Mouse (Mus musculus) thymus, adult 2 months (tissue): ENCODE results near the gene Mapkapk2. TPM values are rescaled to one million over a fixed set of nuclear protein-coding genes. Genes with fewer than 3 reads are reported as not detected.
"Not testable (repeated sequence)": the region's sequence is repeated elsewhere in the genome, so short reads cannot be mapped to it uniquely, and the experiment has no call there.

Source experiments
- DNase-seq: peaks from one replicate; pipeline ENCODE4 v3.0.0; 2021
- H3K27ac ChIP-seq: fragments of 200-500 bp; 2 replicates; pipeline ENCODE4 v1.5.1; 2012; ENCODE audit warnings: low read length, control low read depth; ENCODE audit not compliant: control insufficient read depth, insufficient read depth
- H3K27me3 ChIP-seq: fragments of 200-500 bp; 2 replicates; pipeline ENCODE4 v1.6.1; 2012; ENCODE audit warnings: mild to moderate bottlenecking, low read length, moderate library complexity, mixed read lengths; ENCODE audit not compliant: control insufficient read depth, insufficient read depth
- H3K36me3 ChIP-seq: fragments of 200-500 bp; 2 replicates; pipeline ENCODE4 v1.6.1; 2012; ENCODE audit warnings: mild to moderate bottlenecking, low read length, moderate library complexity; ENCODE audit not compliant: control insufficient read depth, insufficient read depth
- H3K4me1 ChIP-seq: fragments of 200-500 bp; replicated peaks from 2 replicates; pipeline ENCODE4 v1.6.1; 2012; ENCODE audit warnings: low read length; ENCODE audit not compliant: control insufficient read depth, insufficient read depth
- H3K4me3 ChIP-seq: fragments of 200-500 bp; 2 replicates; pipeline ENCODE4 v1.5.1; 2012; ENCODE audit warnings: mild to moderate bottlenecking, low read length, control low read depth, moderate library complexity; ENCODE audit not compliant: control insufficient read depth, insufficient read depth
- CTCF ChIP-seq: fragments of 200-500 bp; IDR thresholded peaks from 2 replicates; pipeline ENCODE4 v1.5.1; 2012; ENCODE audit warnings: mild to moderate bottlenecking, control low read depth, low read length, moderate library complexity, borderline replicate concordance; ENCODE audit not compliant: control insufficient read depth, poor library complexity, insufficient read depth; ENCODE audit errors: extremely low read depth
- POLR2A ChIP-seq: fragments of 200-500 bp; IDR thresholded peaks from 2 replicates; pipeline ENCODE4 v1.6.1; 2012; ENCODE audit warnings: mild to moderate bottlenecking, low read length, control low read depth, moderate library complexity; ENCODE audit not compliant: control insufficient read depth, poor library complexity, insufficient read depth; ENCODE audit errors: extremely low read depth
- WGBS: fragments of 180-500 bp; shearing (Covaris S2); methylation state at CpG from one replicate; pipeline ENCODE4 v1.1.7; 2018; 5-methylcytosine and 5-hydroxymethylcytosine counted together
- polyA plus RNA-seq: library from polyadenylated mRNA; depleted of rRNA; stranded (reverse); fragments of >200 nt; gene quantifications from 2 replicates; pipeline ENCODE4 v1.2.3, GENCODE M21; 2012

Mapkapk2 gene
- polyA plus RNA-seq, 1 experiment, result 69.6 TPM

GRCm38 (mm10) chr1:131038001-131038400, 59.6 kb downstream of the Mapkapk2 start:
- H3K4me3 ChIP-seq, result no peak overlapping the region
- no peak overlapping the region for H3K27ac ChIP-seq
- 63% methylated on average over 5 of the region's 5 CpGs for WGBS

GRCm38 (mm10) chr1:131031267-131031666, 66.4 kb downstream of the Mapkapk2 start:
- 61% methylated on average over 3 of the region's 3 CpGs for WGBS

More at GRCm38 (mm10) chr1:131038001-131038400, 59.6 kb downstream of the Mapkapk2 start:
- no peaks in the 10 kb centered on the region for H3K36me3 ChIP-seq
- no peak for TF ChIP-seq CTCF
- no peak for TF ChIP-seq POLR2A
- H3K4me1 ChIP-seq, result no peaks in the 10 kb centered on the region
- no peaks in the 10 kb centered on the region for H3K27me3 ChIP-seq
- DNase-seq, result no peak

GRCm38 (mm10) chr1:131030261-131030660, 67.4 kb downstream of the Mapkapk2 start:
- peaks cover 5% of the 10 kb centered on the region for H3K4me1 ChIP-seq
- no peak for DNase-seq
- 87% methylated on average over 7 of the region's 7 CpGs for WGBS
- H3K27me3 ChIP-seq, result no peaks in the 10 kb centered on the region
- no peak for TF ChIP-seq POLR2A
- no peak for TF ChIP-seq CTCF
- no peaks in the 10 kb centered on the region for H3K36me3 ChIP-seq
- H3K4me3 ChIP-seq, result no peak overlapping the region
- no peak overlapping the region for H3K27ac ChIP-seq

More at GRCm38 (mm10) chr1:131031267-131031666, 66.4 kb downstream of the Mapkapk2 start:
- Histone ChIP-seq H3K27me3 (no peaks in the 10 kb centered on the region), H3K36me3 (no peaks in the 10 kb centered on the region), H3K4me3 (no peak overlapping the region), H3K27ac (no peak overlapping the region), H3K4me1 (no peaks in the 10 kb centered on the region)
- no peak for DNase-seq
- no peak for TF ChIP-seq POLR2A
- no peak for TF ChIP-seq CTCF

GRCm38 (mm10) chr1:131029215-131029614, 68.4 kb downstream of the Mapkapk2 start:
- peaks cover 5% of the 10 kb centered on the region for H3K4me1 ChIP-seq
- 96% methylated on average over 3 of the region's 3 CpGs for WGBS
- H3K27me3 ChIP-seq, result no peaks in the 10 kb centered on the region
- no peak overlapping the region for H3K27ac ChIP-seq
- H3K36me3 ChIP-seq, result no peaks in the 10 kb centered on the region
- H3K4me3 ChIP-seq, result no peak overlapping the region
- no peak for DNase-seq
- no peak for TF ChIP-seq CTCF
- TF ChIP-seq POLR2A, result no peak

- no peak for DNase-seq
- H3K4me1 ChIP-seq, result peaks cover 9% of the 10 kb centered on the region
- H3K27me3 ChIP-seq, result no peaks in the 10 kb centered on the region
- TF ChIP-seq POLR2A, result no peak
- no peak for TF ChIP-seq CTCF
- WGBS, result 0% methylated on average over 4 of the region's 4 CpGs
- no peak overlapping the region for H3K4me3 ChIP-seq
- no peak overlapping the region for H3K27ac ChIP-seq
- H3K36me3 ChIP-seq, result no peaks in the 10 kb centered on the region
Measured at GRCm38 (mm10) chr1:131025843-131026190, 71.8 kb downstream of the Mapkapk2 start.

GRCm38 (mm10) chr1:131024900-131025842, 72.5 kb downstream of the Mapkapk2 start:
- no peaks in the 10 kb centered on the region for H3K36me3 ChIP-seq
- H3K4me3 ChIP-seq, result no peak overlapping the region
- DNase-seq, result no peak
- H3K4me1 ChIP-seq, result peaks cover 9% of the 10 kb centered on the region
- H3K27ac ChIP-seq, result no peak overlapping the region
- WGBS, result 62% methylated on average over 8 of the region's 8 CpGs
- no peak for TF ChIP-seq CTCF
- TF ChIP-seq POLR2A, result no peak
- no peaks in the 10 kb centered on the region for H3K27me3 ChIP-seq

GRCm38 (mm10) chr1:131023250-131023858, 74.3 kb downstream of the Mapkapk2 start:
- H3K27me3 ChIP-seq, H3K27ac ChIP-seq, H3K4me1 ChIP-seq, DNase-seq, H3K4me3 ChIP-seq, H3K36me3 ChIP-seq: not testable (repeated sequence)
- 94% methylated on average over 4 of the region's 4 CpGs for WGBS
